Mouse (Mus musculus) MEL (cell line): ENCODE data around the gene Gm38431.

Experiments
- CTCF ChIP-seq, 3 experiments: IDR thresholded peaks in 2 of 3; conservative IDR thresholded peaks in 1 of 3; 2 replicates each; pipeline ENCODE4 v1.5.1; 2011 to 2012; ENCODE audit warnings: low read length in 3 of 3, low read depth in 2 of 3, mild to moderate bottlenecking in 2 of 3, improper control_type of control experiment in 1 of 3, inconsistent platforms in 1 of 3, mixed read lengths in 1 of 3, moderate library complexity in 1 of 3; ENCODE audit not compliant: control insufficient read depth in 1 of 3, insufficient read depth in 1 of 3, poor library complexity in 1 of 3, severe bottlenecking in 1 of 3
- EP300 ChIP-seq, 2 experiments: IDR thresholded peaks; 2 replicates each; pipeline ENCODE4 v1.6.1; 2011; ENCODE audit warnings: improper control_type of control experiment in 2 of 2, low read length in 2 of 2, low read depth in 1 of 2, mild to moderate bottlenecking in 1 of 2
- GABPA ChIP-seq: IDR thresholded peaks from 2 replicates; pipeline ENCODE4 v1.6.1; 2012; ENCODE audit warnings: low read depth, mild to moderate bottlenecking, inconsistent platforms, low read length, improper control_type of control experiment, moderate library complexity
- MYB ChIP-seq: IDR thresholded peaks from 2 replicates; pipeline ENCODE4 v1.6.1; 2011; ENCODE audit warnings: mild to moderate bottlenecking, low read depth, low read length, improper control_type of control experiment
- POLR2A ChIP-seq, 2 experiments: IDR thresholded peaks; 2 replicates each; pipeline ENCODE4 v1.6.1; 2011 to 2012; ENCODE audit warnings: low read length in 2 of 2, mild to moderate bottlenecking in 2 of 2, control low read depth in 1 of 2, improper control_type of control experiment in 1 of 2, low read depth in 1 of 2, moderate library complexity in 1 of 2; ENCODE audit not compliant: control insufficient read depth in 1 of 2, insufficient read depth in 1 of 2, poor library complexity in 1 of 2
- SMC3 ChIP-seq: IDR thresholded peaks from 2 replicates; pipeline ENCODE4 v1.6.1; 2011; ENCODE audit warnings: low read depth, low read length, improper control_type of control experiment
- ZC3H11A ChIP-seq: IDR thresholded peaks from 2 replicates; pipeline ENCODE4 v1.6.1; 2012; ENCODE audit warnings: low read depth, mild to moderate bottlenecking, inconsistent platforms, low read length, improper control_type of control experiment

DNA sequence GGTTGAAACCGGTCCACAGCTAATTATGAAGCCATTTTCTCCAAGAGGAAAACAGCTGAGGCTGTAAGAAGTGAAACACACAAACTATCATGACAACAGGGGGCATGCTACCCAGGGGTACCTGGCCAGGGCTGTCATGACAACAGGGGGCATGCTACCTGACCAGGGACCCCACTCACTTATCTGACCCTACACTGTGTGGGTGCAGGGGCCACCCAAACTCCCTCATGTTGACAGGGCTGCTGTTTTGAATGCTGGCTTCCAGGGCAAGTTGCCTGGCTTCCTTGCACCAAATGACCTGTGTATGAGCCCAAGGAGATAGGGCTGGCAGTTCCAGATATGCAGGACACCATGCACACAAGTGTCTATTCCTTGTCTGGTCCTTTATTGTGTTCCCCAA, 1.3 kb downstream of the Gm38431 start:
- TF ChIP-seq EP300 (IDR thresholded peaks at IDR 0.05; ENCODE audit: low read depth in 1 of 2, low read length in 2 of 2) (no peak), POLR2A (IDR thresholded peaks at IDR 0.05; ENCODE audit: control insufficient read depth in 1 of 2, insufficient read depth in 1 of 2, low read depth in 1 of 2, low read length in 2 of 2, poor library complexity in 1 of 2) (no peak), CTCF (IDR thresholded peaks at IDR 0.05 in 2 of 3, conservative IDR thresholded peaks at IDR 0.05 in 1 of 3; ENCODE audit: control insufficient read depth in 1 of 3, insufficient read depth in 1 of 3, low read depth in 2 of 3, low read length in 3 of 3, poor library complexity in 1 of 3, severe bottlenecking in 1 of 3) (no peak), ZC3H11A (no peak), SMC3 (no peak), MYB (no peak), GABPA (no peak)
